Mouse (Mus musculus) MEL (cell line): Measurements from ENCODE around the gene Enoph1. TPM values are rescaled to one million over a fixed set of nuclear protein-coding genes. Genes with fewer than 3 reads are reported as not detected.
A peak's percentile ranks its signal among the peaks of the same experiment; 100 is the strongest.

Source experiments
- DNase-seq: peaks from one replicate; pipeline ENCODE4 v3.0.0; 2011; ENCODE audit warnings: low read depth, low spot score
- H3K27ac ChIP-seq: 2 replicates; pipeline ENCODE4 v1.5.1; 2012; ENCODE audit warnings: low read depth, mild to moderate bottlenecking, control low read depth, low read length, moderate library complexity; ENCODE audit not compliant: control insufficient read depth
- H3K27me3 ChIP-seq, 2 experiments: fragments of 150-350 bp in 1 of 2; sonication (generic) in 1 of 2; 2 replicates each; pipeline ENCODE4 v1.6.1; 2012; ENCODE audit warnings: low read length in 2 of 2, mild to moderate bottlenecking in 2 of 2, improper control_type of control experiment in 1 of 2, moderate library complexity in 1 of 2; ENCODE audit not compliant: insufficient read depth in 2 of 2, control insufficient read depth in 1 of 2
- H3K36me3 ChIP-seq, 2 experiments: 2 replicates each; pipeline ENCODE4 v1.6.1; 2012 to 2014; ENCODE audit warnings: low read length in 2 of 2, improper control_type of control experiment in 1 of 2, inconsistent platforms in 1 of 2, mild to moderate bottlenecking in 1 of 2; ENCODE audit not compliant: insufficient read depth in 2 of 2, control insufficient read depth in 1 of 2
- H3K4me1 ChIP-seq, 2 experiments: fragments of 150-350 bp in 1 of 2; sonication (generic) in 1 of 2; 2 replicates each; pipeline ENCODE4 v1.6.1; 2012; ENCODE audit warnings: low read length in 2 of 2, improper control_type of control experiment in 1 of 2, mild to moderate bottlenecking in 1 of 2; ENCODE audit not compliant: insufficient read depth in 2 of 2, control insufficient read depth in 1 of 2
- H3K4me3 ChIP-seq, 2 experiments: fragments of 150-350 bp in 1 of 2; sonication (generic) in 1 of 2; 2 replicates each; pipeline ENCODE4 v1.5.1; 2012; ENCODE audit warnings: low read depth in 2 of 2, low read length in 2 of 2, mild to moderate bottlenecking in 2 of 2, moderate library complexity in 2 of 2, control low read depth in 1 of 2, improper control_type of control experiment in 1 of 2; ENCODE audit not compliant: control insufficient read depth in 1 of 2, insufficient read depth in 1 of 2
- H3K79me2 ChIP-seq: 2 replicates; pipeline ENCODE4 v1.6.1; 2012; ENCODE audit warnings: mild to moderate bottlenecking, low read length, moderate library complexity; ENCODE audit not compliant: control insufficient read depth, poor library complexity, insufficient read depth
- H3K9ac ChIP-seq: 2 replicates; pipeline ENCODE4 v1.6.1; 2012; ENCODE audit warnings: low read depth, mild to moderate bottlenecking, control low read depth, low read length, moderate library complexity; ENCODE audit not compliant: control insufficient read depth, poor library complexity, severe bottlenecking
- H3K9me3 ChIP-seq: fragments of 150-350 bp; sonication (generic); replicated peaks from 2 replicates; pipeline ENCODE4 v1.6.1; 2012; ENCODE audit warnings: mild to moderate bottlenecking, low read length, improper control_type of control experiment, moderate library complexity; ENCODE audit not compliant: insufficient read depth
- BHLHE40 ChIP-seq: IDR thresholded peaks from 2 replicates; pipeline ENCODE4 v1.6.1; 2012; ENCODE audit warnings: low read depth, mild to moderate bottlenecking, inconsistent platforms, low read length, improper control_type of control experiment, borderline replicate concordance
- CHD1 ChIP-seq: IDR thresholded peaks from 2 replicates; pipeline ENCODE4 v1.6.1; 2012; ENCODE audit warnings: low read depth, mild to moderate bottlenecking, inconsistent platforms, low read length, improper control_type of control experiment
- CHD2 ChIP-seq: IDR thresholded peaks from 2 replicates; pipeline ENCODE4 v1.6.1; 2011; ENCODE audit warnings: low read length, improper control_type of control experiment
- CTCF ChIP-seq, 3 experiments: IDR thresholded peaks in 2 of 3; conservative IDR thresholded peaks in 1 of 3; 2 replicates each; pipeline ENCODE4 v1.5.1; 2011 to 2012; ENCODE audit warnings: low read length in 3 of 3, low read depth in 2 of 3, mild to moderate bottlenecking in 2 of 3, improper control_type of control experiment in 1 of 3, inconsistent platforms in 1 of 3, mixed read lengths in 1 of 3, moderate library complexity in 1 of 3; ENCODE audit not compliant: control insufficient read depth in 1 of 3, insufficient read depth in 1 of 3, poor library complexity in 1 of 3, severe bottlenecking in 1 of 3
- E2F4 ChIP-seq: IDR thresholded peaks from 2 replicates; pipeline ENCODE4 v1.6.1; 2011; ENCODE audit warnings: low read depth, low read length, improper control_type of control experiment, borderline replicate concordance
- ELF1 ChIP-seq: IDR thresholded peaks from 2 replicates; pipeline ENCODE4 v1.6.1; 2014; ENCODE audit warnings: low read depth, mild to moderate bottlenecking, inconsistent platforms, low read length, improper control_type of control experiment, moderate library complexity
- EP300 ChIP-seq, 2 experiments: IDR thresholded peaks; 2 replicates each; pipeline ENCODE4 v1.6.1; 2011; ENCODE audit warnings: improper control_type of control experiment in 2 of 2, low read length in 2 of 2, low read depth in 1 of 2, mild to moderate bottlenecking in 1 of 2
- ETS1 ChIP-seq: IDR thresholded peaks from 2 replicates; pipeline ENCODE4 v1.6.1; 2012; ENCODE audit warnings: low read depth, mild to moderate bottlenecking, inconsistent platforms, low read length, improper control_type of control experiment, moderate library complexity
- GATA1 ChIP-seq: IDR thresholded peaks from 2 replicates; pipeline ENCODE4 v1.6.1; 2011; ENCODE audit warnings: low read depth, low read length, improper control_type of control experiment
- HCFC1 ChIP-seq: IDR thresholded peaks from 2 replicates; pipeline ENCODE4 v1.6.1; 2012; ENCODE audit warnings: low read depth, mild to moderate bottlenecking, inconsistent platforms, low read length, improper control_type of control experiment, moderate library complexity
- JUND ChIP-seq: IDR thresholded peaks from 2 replicates; pipeline ENCODE4 v1.6.1; 2011; ENCODE audit warnings: low read depth, mild to moderate bottlenecking, improper control_type of control experiment, low read length
- KAT2A ChIP-seq: conservative IDR thresholded peaks from 2 replicates; pipeline ENCODE4 v1.6.1; 2012; ENCODE audit warnings: low read depth, low read length, improper control_type of control experiment, inconsistent platforms
- MAX ChIP-seq: IDR thresholded peaks from 2 replicates; pipeline ENCODE4 v1.6.1; 2011; ENCODE audit warnings: low read length, improper control_type of control experiment
- MAZ ChIP-seq: IDR thresholded peaks from 2 replicates; pipeline ENCODE4 v1.6.1; 2012; ENCODE audit warnings: low read depth, mild to moderate bottlenecking, inconsistent platforms, low read length, improper control_type of control experiment
- MEF2A ChIP-seq: IDR thresholded peaks from 2 replicates; pipeline ENCODE4 v1.6.1; 2014; ENCODE audit warnings: low read depth, mild to moderate bottlenecking, inconsistent platforms, low read length, improper control_type of control experiment; ENCODE audit not compliant: poor library complexity, insufficient replicate concordance, severe bottlenecking; ENCODE audit errors: extremely low read depth
- MYB ChIP-seq: IDR thresholded peaks from 2 replicates; pipeline ENCODE4 v1.6.1; 2011; ENCODE audit warnings: mild to moderate bottlenecking, low read depth, low read length, improper control_type of control experiment
- MYC ChIP-seq: IDR thresholded peaks from 2 replicates; pipeline ENCODE4 v1.6.1; 2011; ENCODE audit warnings: low read depth, mild to moderate bottlenecking, low read length, improper control_type of control experiment, moderate library complexity
- NELFE ChIP-seq: IDR thresholded peaks from 2 replicates; pipeline ENCODE4 v1.6.1; 2011; ENCODE audit warnings: low read depth, low read length, improper control_type of control experiment
- NRF1 ChIP-seq: IDR thresholded peaks from 2 replicates; pipeline ENCODE4 v1.6.1; 2014; ENCODE audit warnings: low read depth, mild to moderate bottlenecking, inconsistent platforms, low read length, improper control_type of control experiment, moderate library complexity; ENCODE audit not compliant: poor library complexity, insufficient read depth, severe bottlenecking
- POLR2A ChIP-seq, 2 experiments: IDR thresholded peaks; 2 replicates each; pipeline ENCODE4 v1.6.1; 2011 to 2012; ENCODE audit warnings: low read length in 2 of 2, mild to moderate bottlenecking in 2 of 2, control low read depth in 1 of 2, improper control_type of control experiment in 1 of 2, low read depth in 1 of 2, moderate library complexity in 1 of 2; ENCODE audit not compliant: control insufficient read depth in 1 of 2, insufficient read depth in 1 of 2, poor library complexity in 1 of 2
- POLR2AphosphoS2 ChIP-seq: IDR thresholded peaks from 2 replicates; pipeline ENCODE4 v1.6.1; 2011; ENCODE audit warnings: low read length, improper control_type of control experiment
- POLR2AphosphoS5 ChIP-seq: IDR thresholded peaks from 2 replicates; pipeline ENCODE4 v1.6.1; 2012; ENCODE audit warnings: low read depth, borderline replicate concordance, mild to moderate bottlenecking, inconsistent platforms, low read length, moderate library complexity, mixed read lengths
- RAD21 ChIP-seq: IDR thresholded peaks from 2 replicates; pipeline ENCODE4 v1.6.1; 2011; ENCODE audit warnings: mild to moderate bottlenecking, low read depth, low read length, improper control_type of control experiment
- SIN3A ChIP-seq: IDR thresholded peaks from 2 replicates; pipeline ENCODE4 v1.6.1; 2012; ENCODE audit warnings: low read length, improper control_type of control experiment, inconsistent platforms
- SMC3 ChIP-seq: IDR thresholded peaks from 2 replicates; pipeline ENCODE4 v1.6.1; 2011; ENCODE audit warnings: low read depth, low read length, improper control_type of control experiment
- TAL1 ChIP-seq: IDR thresholded peaks from 2 replicates; pipeline ENCODE4 v1.6.1; 2012; ENCODE audit warnings: mild to moderate bottlenecking, inconsistent platforms, low read length, moderate library complexity, mixed read lengths
- TBP ChIP-seq: IDR thresholded peaks from 2 replicates; pipeline ENCODE4 v1.8.0; 2011; ENCODE audit warnings: low read depth, low read length, improper control_type of control experiment
- TCF12 ChIP-seq: IDR thresholded peaks from 2 replicates; pipeline ENCODE4 v1.6.1; 2014; ENCODE audit warnings: low read depth, mild to moderate bottlenecking, inconsistent platforms, low read length, improper control_type of control experiment, moderate library complexity
- UBTF ChIP-seq: IDR thresholded peaks from 2 replicates; pipeline ENCODE4 v1.6.1; 2012; ENCODE audit warnings: low read depth, mild to moderate bottlenecking, inconsistent platforms, low read length, improper control_type of control experiment, moderate library complexity, borderline replicate concordance; ENCODE audit not compliant: insufficient read depth
- USF1 ChIP-seq: IDR thresholded peaks from 2 replicates; pipeline ENCODE4 v1.6.1; 2014; ENCODE audit warnings: low read depth, mild to moderate bottlenecking, inconsistent platforms, low read length, improper control_type of control experiment, moderate library complexity
- USF2 ChIP-seq, 2 experiments: IDR thresholded peaks; 2 replicates each; pipeline ENCODE4 v1.6.1; 2011 to 2012; ENCODE audit warnings: improper control_type of control experiment in 2 of 2, low read length in 2 of 2, borderline replicate concordance in 1 of 2, inconsistent platforms in 1 of 2, low read depth in 1 of 2, mild to moderate bottlenecking in 1 of 2; ENCODE audit not compliant: insufficient read depth in 1 of 2
- ZC3H11A ChIP-seq: IDR thresholded peaks from 2 replicates; pipeline ENCODE4 v1.6.1; 2012; ENCODE audit warnings: low read depth, mild to moderate bottlenecking, inconsistent platforms, low read length, improper control_type of control experiment
- ZKSCAN1 ChIP-seq: IDR thresholded peaks from 2 replicates; pipeline ENCODE4 v1.6.1; 2012; ENCODE audit warnings: low read depth, mild to moderate bottlenecking, inconsistent platforms, low read length, improper control_type of control experiment, moderate library complexity
- ZMIZ1 ChIP-seq: IDR thresholded peaks from 2 replicates; pipeline ENCODE4 v1.6.1; 2012; ENCODE audit warnings: low read depth, mild to moderate bottlenecking, inconsistent platforms, low read length, improper control_type of control experiment, moderate library complexity
- ZNF384 ChIP-seq: IDR thresholded peaks from 2 replicates; pipeline ENCODE4 v1.6.1; 2012; ENCODE audit warnings: low read depth, mild to moderate bottlenecking, inconsistent platforms, low read length, improper control_type of control experiment
- polyA plus RNA-seq, 2 experiments: library from polyadenylated mRNA; stranded (reverse) in 1 of 2; unstranded in 1 of 2; fragments of >175 nt in 1 of 2; fragments of >200 nt in 1 of 2; gene quantifications; 2 replicates each; pipeline versions ENCODE4 v1.2.1 to v1.2.4; 2012; ENCODE audit warnings: low replicate concordance in 2 of 2, low read depth in 1 of 2; ENCODE audit not compliant: insufficient read length in 2 of 2, insufficient read depth in 1 of 2, missing spikeins in 1 of 2
- total RNA-seq: library from RNA; depleted of rRNA; stranded (reverse); fragments of 300-350 nt; gene quantifications from 2 replicates; pipeline ENCODE4 v1.2.3, GENCODE M21; 2012

Gene Enoph1
- total and polyA plus RNA-seq, 3 experiments = 83.3 to 89.0 TPM; not detected in 1

- peaks cover 83% of the 10 kb centered on the region for H3K79me2 ChIP-seq
- peak overlapping the region; percentile 98 for H3K9ac ChIP-seq
- peak overlapping the region; percentile 91 for H3K27ac ChIP-seq
- H3K27me3 ChIP-seq = no peaks in the 10 kb centered on the region
- peaks cover 27 to 39% of the 10 kb centered on the region in 2 experiments for H3K36me3 ChIP-seq
- peak; percentile 93 for DNase-seq
- H3K4me3 ChIP-seq = peak overlapping the region; percentile 97 to 98
- peaks cover 2 to 20% of the 10 kb centered on the region in 2 experiments for H3K4me1 ChIP-seq
- no peaks in the 10 kb centered on the region for H3K9me3 ChIP-seq
- TF ChIP-seq NELFE (peak; percentile 94), MYC (peak; percentile 63; the same call in 1 of the 2 replicates), HCFC1 (peak; percentile 73), CHD1 (no peak), KAT2A (no peak), MYB (no peak), NRF1 (peak; percentile 52; the same call in 1 of the 2 replicates), POLR2A (IDR thresholded peaks at IDR 0.05; ENCODE audit: control insufficient read depth in 1 of 2, insufficient read depth in 1 of 2, low read depth in 1 of 2, low read length in 2 of 2, poor library complexity in 1 of 2) (peak; percentile 88 to 91), MAZ (no peak; the same call in 1 of the 2 replicates), POLR2AphosphoS5 (no peak), ETS1 (no peak), ELF1 (no peak), SMC3 (peak; percentile 16), EP300 (IDR thresholded peaks at IDR 0.05; ENCODE audit: low read depth in 1 of 2, low read length in 2 of 2) (peak in 1 of 2 experiments; percentile 35; a peak in 1 of 4 replicates), CTCF (IDR thresholded peaks at IDR 0.05 in 2 of 3, conservative IDR thresholded peaks at IDR 0.05 in 1 of 3; ENCODE audit: control insufficient read depth in 1 of 3, insufficient read depth in 1 of 3, low read depth in 2 of 3, low read length in 3 of 3, poor library complexity in 1 of 3, severe bottlenecking in 1 of 3) (peak in 2 of 3 experiments; percentile 85 to 97; a peak in 5 of 6 replicates), POLR2AphosphoS2 (peak; percentile 91; the same call in 1 of the 2 replicates), CHD2 (no peak), ZC3H11A (no peak), ZNF384 (no peak), JUND (no peak), MAX (peak; percentile 84), ZMIZ1 (peak; percentile 82), UBTF (0 out of 2 replicates have a peak, but pooled peaks have one; percentile 34), ZKSCAN1 (no peak), SIN3A (peak; percentile 61; the same call in 1 of the 2 replicates), USF1 (peak; percentile 33; the same call in 1 of the 2 replicates), GATA1 (no peak), MEF2A (no peak), BHLHE40 (no peak), RAD21 (no peak), TAL1 (no peak), E2F4 (no peak), TCF12 (peak; percentile 53; the same call in 1 of the 2 replicates), TBP (peak; percentile 89), USF2 (IDR thresholded peaks at IDR 0.05; ENCODE audit: borderline replicate concordance in 1 of 2, insufficient read depth in 1 of 2, low read depth in 1 of 2, low read length in 2 of 2) (no peak)
Measured at GRCm38 (mm10) chr5:100038714-100039601, 827 bp upstream of the Enoph1 start.
